Mouse (Mus musculus): ENCODE data around the gene Stat4. TPM values are rescaled to one million over a fixed set of nuclear protein-coding genes. Genes with fewer than 3 reads are reported as not detected.
A peak's percentile ranks its signal among the peaks of the same experiment; 100 is the strongest.

The Stat4 gene
- total RNA-seq, 2 experiments from 2014 or later = 0.47 to 1.1 TPM

DNA sequence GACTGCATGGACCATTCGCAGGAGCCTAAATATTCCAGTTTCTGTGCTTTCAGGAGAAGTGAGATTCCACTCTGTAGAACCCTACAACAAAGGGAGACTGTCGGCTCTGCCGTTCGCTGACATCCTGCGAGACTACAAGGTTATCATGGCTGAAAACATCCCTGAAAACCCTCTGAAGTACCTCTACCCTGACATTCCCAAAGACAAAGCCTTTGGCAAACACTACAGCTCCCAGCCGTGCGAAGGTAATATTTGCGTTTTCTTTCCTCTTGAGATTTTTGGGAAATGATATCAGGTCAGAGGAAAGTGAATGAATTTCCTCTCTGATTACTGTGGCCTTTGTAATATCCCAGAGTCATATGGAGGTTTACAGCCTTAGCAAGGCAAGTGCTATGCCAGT, 115.8 kb downstream of the Stat4 start:
- DNase-seq = no peak

DNA sequence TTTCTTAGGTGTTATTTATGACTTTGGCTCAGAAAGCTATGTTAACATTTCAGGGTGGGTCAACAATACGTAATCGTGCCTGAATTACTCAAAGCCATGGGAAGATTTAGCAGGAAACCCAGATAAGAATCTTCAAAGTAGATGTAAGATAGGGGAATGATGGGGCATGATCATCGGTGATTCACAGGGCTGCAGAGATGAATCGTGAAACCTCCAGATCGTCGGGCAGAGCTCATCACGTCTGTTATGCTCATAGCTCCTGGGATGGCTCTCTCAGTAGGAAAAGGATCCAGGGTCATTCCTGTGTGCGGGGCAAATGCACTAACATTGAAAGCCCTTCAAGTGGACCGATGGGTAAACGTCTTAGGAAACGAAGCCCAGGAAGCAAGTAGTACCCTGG, 120.3 kb downstream of the Stat4 start:
- no peak for DNase-seq

DNA sequence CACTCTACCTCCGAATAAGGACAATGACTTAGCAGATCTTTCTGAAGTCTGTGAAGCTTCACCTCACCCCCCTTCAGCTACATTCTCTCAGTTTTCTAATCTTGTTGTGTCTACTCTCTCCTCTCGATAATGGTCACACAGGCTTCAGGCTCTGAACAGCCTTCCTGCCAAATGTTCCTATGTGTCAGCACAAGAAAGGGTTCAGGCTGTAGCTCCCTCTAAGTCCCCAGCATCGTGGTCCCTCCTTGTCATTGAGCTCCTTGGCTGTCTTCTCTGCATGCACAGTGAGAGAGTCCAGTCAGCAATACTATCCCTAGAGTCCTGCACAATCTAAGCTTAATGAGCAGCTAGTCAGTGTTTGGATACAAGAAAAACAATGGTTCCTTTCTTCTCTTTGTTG, 124.3 kb downstream of the Stat4 start:
- DNase-seq = no peak

DNA sequence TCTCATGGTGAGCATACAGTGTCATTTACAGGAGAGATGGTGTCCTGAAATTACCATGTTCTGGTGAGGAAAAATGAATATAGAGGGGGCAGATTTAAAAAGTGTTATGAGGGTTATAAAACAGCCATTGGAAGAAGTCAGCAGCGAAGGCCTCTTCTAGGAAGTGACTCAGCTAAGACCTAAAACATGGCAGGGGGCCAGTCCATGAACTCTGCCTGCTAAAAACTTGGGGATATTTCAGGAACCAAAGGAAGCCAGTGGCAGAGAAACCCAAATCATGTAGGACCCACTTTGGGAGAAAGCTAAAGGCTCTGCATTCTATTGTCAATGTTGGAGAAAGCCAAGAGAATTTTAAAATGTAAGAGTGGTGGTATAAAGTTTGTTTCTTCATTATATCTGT, 125.4 kb downstream of the Stat4 start:
- peak in 1 of 2 experiments; percentile 33 for DNase-seq

DNA sequence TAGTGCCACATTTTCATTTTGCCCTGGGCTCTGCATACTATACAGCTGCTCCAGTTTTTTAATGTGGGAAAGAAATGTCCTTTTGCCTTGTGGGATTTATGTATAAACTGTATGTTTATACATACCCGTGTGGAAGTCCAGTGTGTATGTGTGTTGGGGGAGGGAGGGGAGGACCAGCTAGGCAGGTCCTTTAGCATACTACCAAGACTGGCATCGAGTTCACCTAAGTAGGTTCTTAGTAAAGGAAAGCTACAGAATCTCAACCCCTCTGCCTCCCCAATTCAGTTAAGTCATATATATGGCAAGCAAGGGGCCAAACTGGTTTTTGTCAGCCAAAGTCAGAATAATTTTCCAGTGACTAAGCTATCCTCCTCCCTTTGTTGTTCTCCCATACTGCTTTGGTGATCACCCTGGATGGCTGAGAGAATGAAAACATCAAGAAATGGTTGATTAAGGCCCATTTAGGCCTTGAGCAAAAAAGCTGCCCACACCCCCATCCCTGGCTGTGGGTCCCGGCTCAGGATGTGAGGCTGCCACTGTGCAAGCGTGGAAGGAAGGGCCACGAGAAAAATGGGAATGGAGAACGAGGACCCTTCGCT, 126.2 kb downstream of the Stat4 start:
- no peak for DNase-seq

DNA sequence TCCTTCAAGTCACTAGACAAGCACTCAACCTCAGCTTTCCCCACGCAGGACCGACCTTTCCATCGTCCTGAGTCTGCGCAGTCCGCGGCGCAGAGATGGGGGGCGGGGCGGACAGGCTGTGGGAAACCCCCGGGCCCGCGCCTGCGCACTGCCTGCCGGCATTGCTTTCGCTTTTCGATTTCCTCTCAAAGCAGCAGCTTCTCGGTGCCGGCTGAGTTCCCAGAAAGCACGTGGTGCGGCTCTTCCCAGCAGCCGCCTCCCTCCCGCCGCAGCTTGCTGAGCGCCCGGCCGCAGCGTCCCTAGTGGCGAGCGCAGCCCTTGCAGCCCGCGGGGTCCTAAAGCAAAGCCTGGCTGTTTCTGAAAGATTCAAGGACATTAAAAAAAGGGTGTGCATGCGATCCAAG, 126.7 kb downstream of the Stat4 start:
- peak; percentile 98 to 99 for DNase-seq

DNA sequence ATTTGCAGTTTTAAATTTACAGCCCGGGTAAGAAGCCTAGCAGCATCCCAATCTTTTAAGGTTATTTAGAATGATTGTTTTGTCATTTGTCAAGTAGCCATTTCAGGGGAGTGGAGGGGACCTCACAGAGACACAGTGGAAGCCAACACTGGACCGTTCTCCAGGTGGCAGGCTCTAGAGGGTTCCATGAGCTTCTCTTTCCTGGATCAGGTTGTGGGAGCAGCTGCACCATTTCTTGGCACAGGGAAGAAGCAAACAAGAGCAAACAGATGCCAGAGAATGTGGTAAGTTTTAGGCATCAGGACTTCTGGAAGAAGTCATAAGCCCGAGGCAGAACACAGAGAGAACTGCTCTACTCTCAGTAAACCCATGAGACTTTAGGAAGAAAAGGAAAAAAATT, 129.5 kb downstream of the Stat4 start:
- DNase-seq = peak; percentile 27 to 45

DNA sequence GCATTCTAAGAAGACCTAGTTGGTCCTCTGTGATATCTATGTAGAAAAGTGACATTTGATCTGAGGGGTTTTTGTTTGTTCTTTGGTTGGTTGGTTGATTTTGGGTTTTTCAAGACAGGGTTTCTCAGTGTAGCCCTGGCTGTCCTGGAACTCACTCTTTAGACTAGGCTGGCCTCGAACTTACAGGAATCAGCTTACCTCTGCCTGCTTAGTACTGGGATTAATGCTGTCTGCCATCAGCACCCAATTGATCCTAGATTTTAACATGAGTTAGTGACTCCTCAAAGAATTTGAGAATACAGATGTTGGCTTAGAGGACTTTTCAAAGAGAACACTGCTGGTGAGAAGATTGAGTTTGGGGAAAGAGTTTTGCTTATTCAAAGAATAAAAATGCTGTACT, 130.8 kb downstream of the Stat4 start:
- DNase-seq = no peak

DNA sequence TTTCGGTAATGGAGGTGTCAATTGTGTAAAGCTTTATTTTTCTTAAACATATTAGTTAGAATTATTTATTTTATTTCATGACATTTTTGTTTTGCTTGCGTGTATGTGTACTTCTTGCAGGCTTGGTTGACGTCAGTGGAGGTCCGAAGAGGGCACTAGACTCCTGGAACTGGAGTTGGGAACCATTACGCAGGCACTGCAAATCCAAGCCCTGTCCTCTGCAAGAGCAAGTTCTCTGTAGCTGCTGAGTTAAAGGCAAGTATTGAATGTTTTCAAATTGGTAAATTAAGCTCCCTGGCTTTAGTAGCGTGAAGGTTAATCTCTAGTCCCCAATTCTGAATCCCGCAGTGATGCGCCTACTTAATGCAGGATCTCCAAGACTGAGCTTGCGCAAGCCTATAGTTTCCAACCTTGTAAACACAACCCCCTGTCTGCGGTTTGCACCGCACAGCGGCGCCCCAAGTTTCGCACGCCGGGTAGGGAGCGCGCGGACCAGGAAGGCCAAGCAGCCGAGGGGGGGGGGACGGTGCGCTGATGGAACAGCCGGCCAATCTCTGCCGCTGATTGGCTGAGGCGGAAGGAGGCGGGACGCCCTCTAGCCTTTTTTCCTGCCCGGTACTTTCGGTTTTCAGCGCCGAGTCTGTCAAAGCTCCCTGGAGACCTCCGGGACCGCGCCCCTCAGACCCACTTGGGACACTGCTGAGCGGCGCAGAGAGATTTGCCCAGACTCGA, 132.1 kb downstream of the Stat4 start, which contains the start of gene Stat1:
TSS of gene Stat1 (plus strand) at position 581 of the 732 bp plus-strand sequence.
- DNase-seq = peak; percentile 89 to 92

DNA sequence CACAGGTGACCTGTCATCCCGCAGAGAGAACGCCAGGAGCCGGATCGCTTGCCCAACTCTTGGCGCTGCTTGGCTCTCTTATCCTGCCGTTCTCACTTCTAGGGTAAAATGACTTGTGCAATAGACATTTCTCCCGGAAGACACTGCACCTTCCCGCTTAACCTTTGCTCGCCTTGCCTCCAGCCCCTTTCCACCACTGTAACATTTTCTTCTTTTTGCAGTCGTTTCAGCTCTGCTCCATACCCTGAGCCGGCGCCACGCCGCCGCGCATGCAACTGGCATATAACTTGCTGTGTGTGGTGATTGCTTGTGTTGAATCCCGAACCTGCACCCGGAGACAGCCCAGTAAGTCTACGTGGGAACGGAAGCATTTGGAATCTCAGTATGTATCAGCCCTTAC, 132.7 kb downstream of the Stat4 start:
- no peak for DNase-seq

DNA sequence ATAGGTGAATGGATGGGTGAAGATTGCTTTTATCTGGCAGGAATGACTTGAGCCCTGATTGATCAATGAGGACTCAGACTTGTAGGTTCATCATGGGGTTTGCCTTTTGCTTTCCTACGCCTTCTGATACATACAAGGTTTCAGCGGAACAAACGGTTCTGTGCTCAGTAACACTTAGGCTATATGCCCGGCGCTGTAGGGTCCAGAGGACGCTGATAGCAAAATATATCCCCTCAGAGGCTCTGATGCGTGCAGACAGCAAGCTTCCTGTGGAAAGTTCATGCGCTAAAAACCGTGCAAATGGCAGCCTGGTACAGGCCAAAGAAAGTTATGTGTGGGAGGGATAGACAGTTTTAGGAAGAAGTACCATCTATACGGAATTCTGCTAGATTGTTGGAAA, 133.2 kb downstream of the Stat4 start:
- no peak for DNase-seq

DNA sequence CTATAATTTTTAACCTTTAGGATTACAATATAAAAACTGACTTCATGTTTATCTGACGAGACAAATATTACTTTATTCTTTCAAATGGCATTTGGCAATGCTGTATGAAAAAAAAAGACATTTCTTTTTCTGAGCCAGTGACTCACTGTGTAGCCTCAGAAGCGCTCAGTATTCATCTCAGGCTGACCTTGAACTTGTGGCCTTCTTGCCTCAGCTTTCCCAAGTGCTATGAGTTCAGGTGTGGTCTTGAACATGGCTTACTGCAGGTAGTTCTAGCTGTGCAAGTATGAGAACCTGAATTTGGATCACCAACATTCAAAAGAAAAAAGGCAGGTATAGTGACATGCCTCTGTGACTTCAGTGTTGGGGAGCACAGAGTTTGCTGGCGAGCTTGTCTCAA, 134.1 kb downstream of the Stat4 start:
- DNase-seq = no peak

DNA sequence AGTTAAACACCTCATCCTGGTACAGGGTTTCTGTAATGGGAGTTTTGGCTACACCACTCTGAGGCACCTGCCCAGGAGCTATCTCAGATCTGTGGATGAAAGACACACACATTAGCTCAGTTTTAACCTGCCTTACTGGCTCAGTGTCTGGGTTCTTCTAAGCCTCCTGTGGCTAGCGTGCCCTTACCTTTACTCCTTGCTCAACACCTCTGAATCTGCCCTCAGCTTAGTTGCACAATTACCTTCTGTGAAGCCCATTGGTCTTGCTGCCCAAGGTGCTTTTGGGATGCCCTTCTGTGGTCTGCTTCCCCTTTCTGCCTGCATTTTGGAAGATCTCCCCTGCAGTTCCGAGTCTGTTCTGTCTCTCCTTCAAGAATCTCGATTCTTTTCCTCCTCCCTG, 137.9 kb downstream of the Stat4 start:
- no peak for DNase-seq

DNA sequence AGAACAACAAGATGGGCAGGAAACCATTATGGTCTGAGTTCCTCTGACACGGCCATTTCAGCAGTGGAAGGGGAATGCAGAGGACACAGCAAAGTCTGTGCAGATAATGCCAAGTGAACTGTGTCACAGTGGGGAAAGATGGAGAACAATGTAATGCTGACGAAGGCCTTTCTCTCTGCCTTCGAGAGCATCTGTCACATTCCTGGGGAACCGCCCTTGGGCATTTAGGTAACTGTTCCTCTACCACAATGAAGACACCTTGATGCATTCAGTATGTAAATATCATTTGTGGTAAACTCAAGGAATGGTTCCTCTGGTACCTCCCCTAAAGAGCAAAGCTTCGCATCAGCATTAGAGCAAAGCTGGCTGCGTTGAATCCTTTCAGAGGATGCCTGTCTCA, 140.4 kb downstream of the Stat4 start:
- no peak for DNase-seq

DNA sequence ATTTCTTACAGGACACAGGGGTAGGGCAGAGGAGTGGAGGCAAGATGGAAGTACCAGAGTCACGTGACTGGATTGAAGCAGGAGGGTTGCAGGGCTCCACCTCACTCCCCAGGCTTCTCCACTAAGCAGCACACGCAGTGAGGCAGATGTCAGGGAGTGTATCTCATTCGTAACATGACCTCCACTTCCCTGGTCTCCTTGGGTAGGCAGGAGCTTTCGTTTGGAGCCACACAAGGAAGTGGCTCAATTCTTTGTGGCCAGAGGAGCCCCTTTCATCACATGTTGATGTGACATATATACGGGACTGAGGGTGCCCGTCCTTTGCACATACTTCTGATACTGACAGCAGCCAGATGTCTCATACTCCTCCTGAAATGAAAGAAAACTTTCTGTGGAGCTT, 142.8 kb downstream of the Stat4 start:
- no peak for DNase-seq

DNA sequence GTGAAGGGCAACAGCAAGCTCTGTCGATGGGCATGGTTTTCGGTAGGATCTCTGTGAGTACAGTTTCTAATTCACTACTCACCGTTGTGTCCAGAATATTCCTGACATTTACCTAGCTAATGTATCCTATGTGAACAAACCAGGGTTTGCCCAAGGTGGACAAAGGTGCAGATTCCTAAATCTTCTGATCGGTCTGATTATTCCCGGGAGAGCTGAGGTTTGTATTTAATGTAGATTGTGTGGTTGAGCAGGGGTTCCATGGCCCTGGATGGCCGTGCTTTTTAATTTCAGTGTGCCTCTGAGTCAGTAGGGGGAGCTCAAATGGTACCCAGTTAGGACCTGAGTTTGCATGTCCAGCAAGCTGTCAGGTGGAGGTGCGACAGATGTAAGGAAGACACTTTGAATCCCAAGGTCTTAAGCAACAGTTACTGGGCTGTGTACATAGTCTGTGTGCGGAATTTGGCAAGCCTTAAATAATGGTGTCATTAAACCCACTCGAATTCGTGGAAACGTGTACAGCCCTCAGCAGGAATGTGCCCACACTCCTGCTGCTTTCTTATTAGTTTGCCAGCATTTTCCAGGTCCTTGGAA, 144.9 kb downstream of the Stat4 start:
- DNase-seq = no peak

DNA sequence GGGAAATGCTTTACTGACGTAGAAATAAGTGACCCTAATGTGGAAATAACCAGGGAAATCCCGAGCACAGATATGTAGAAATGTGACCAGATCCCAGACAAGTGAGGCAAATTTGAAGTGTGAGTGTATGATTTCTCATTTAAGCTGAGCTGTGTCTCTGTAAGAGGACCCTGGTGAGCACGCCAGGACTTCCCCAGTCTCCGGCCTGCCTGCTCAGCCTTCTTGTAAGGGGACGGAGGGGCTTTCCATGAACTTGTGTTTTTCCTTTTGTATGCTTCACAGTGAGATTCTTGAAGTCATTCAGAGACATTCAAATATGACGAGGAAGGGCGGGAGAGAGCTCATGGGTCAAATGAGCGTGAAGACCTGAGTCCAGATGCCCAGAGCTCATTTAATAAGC, 146.3 kb downstream of the Stat4 start:
- no peak for DNase-seq

DNA sequence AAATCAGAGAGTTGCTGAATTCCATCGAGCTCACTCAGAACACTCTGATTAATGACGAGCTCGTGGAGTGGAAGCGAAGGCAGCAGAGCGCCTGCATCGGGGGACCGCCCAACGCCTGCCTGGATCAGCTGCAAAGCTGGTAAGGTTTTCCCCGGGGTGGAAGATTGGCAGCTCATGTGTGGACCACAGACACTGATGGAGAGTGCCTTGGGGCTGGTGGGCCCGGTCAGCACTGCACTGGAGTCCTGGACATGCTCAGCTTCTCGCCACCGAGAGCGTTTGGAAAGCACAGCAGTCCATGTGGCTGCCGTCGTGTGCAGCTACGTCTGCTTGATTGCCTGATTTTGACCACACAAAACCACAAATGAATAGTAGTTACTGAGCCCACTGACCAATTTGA, 150.3 kb downstream of the Stat4 start:
- no peak for DNase-seq

DNA sequence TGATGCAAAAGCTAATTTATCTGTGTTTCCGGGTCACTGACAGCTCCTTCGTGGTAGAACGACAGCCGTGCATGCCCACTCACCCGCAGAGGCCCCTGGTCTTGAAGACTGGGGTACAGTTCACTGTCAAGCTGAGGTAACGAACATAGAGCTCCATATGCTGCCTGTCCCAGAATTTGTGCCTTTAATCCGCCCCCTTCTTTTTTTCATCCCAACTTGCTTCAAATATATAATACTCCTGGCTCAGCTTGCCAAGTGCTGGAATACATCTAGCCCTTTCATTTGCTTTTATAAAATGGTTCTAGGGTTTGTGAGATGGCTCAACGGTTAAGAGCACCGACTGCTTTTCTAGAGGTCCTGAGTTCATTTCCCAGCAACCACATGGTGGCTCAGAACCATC, 153.6 kb downstream of the Stat4 start:
- no peak for DNase-seq

DNA sequence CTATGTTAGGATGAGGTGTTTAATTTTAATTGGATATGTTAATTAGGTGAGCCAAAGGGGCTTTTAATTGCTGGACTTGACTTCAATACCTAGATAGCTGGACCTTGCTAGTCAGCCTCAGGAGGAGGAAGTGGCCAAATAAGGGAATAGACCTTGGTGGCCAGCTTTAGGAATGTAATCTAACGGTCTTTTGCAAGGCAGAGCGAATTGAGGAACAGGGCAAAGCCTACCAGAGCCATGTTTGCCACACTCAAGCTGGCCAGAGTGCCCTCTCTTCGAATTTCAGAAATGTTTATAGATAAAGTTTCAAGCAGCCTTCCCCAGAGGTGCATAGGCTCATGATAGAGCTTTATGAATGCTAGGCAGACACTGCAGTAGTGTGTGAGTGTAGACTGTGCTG, 154.5 kb downstream of the Stat4 start:
- no peak for DNase-seq

DNA sequence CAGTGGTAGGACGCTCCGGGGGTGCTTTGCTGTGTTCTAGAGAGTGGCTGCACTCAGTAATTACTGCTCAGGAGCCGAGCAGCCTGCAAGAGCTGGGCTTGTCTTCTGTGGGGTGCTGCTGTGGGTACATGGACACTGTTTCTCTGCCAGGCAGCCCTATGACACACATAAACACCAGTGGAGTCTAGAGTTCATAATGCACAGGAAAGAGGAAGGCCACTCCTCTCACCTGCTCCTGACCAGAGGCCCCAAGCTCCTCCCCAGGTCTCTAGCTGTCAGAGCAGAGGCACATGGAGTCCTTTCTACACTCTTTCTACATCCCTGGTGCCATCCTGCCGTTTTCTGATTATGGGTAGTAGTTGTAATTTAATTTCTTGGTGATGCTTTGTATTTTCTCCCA, 155.2 kb downstream of the Stat4 start:
- no peak for DNase-seq

DNA sequence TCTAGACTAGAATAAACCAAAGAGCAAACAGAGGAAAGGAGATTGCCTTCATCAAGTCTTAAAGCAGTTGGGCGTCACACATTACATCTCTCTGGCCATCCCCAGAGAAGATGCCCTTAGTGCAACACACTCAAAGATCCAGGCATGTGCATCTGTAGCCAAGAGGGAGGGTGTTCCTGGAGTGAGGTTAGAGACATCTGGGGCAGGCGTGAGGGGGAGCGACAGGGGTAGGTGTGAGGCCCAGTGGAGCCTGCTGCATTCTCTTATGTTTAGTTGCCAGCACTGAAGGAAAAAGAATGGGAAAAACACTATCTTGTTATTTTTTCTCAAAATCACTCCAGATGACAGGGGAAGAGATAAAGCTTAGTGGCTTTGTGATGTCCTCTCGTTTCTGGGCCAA, 156.2 kb downstream of the Stat4 start:
- DNase-seq = no peak

DNA sequence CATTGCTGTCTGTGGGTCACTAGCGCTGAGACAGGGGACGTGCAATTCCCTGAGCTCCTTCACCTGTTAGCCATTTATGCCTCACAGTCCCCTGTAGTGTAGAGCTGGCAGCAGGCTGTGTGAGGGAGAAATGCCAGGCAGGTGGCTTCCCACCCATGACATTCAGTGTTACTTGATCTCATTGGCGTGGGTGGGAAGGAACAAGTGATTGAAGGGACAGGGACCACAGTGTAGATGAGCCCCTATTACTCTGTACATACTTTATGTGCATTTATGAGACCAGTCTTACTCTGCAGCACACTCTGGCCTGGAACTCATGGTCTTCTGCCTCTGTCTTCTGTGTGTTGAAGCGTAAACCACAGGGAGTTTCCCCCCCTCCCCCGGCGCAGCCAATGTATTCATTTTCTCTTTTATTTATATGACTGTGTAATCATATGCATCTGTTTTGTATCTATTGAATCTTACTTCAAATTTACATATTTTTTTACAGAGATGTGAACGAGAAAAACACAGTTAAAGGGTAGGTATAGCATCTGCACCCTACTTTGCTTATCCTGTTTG, 156.7 kb downstream of the Stat4 start:
- no peak for DNase-seq

DNA sequence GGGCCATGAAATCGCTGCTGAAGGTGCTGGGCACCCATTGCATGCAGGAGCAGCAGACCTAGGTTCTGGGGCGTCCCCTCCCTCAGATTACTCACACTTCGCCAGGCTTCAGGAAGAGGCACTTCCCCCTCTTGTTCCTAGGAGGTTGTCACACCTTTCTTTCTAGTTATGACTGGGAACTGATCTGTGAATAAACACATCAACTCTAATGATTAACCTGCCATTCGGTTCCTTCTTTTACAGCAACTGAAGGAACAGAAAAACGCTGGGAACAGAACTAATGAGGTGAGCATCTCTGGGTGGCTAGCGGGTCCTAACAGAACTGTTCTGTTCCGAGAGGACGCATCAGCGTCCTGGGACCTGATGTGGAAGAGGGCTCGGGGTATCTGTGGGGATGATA, 158.0 kb downstream of the Stat4 start:
- no peak for DNase-seq
